Mouse (Mus musculus) natural killer cell, adult 2 months (primary cell): Measurements from ENCODE around the gene Fam19a5.

Source experiments
- DNase-seq, 2 experiments: peaks; one replicate each; pipeline ENCODE4 v3.0.0; 2022; ENCODE audit warnings: low spot score in 2 of 2

Fam19a5 gene

DNA sequence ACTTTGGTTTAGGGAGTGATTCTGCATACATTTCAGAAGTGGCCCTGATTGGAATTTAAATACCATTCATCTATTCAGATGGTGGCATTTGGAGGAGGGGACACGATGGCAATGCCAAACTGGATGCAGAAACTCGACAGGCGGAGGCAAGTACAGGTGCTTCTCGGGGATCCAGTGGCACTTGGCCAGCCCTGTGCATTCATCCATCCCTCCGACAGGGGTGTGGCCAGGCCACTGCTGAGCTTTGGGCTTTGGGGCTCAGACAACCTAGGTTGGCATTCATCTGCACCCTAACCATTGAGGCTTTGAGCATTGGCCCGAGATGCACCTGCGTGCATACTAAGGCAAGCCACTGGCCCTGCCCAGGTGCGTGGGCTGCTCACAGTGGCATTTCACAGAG is 52.6 kb downstream of the Fam19a5 start:
- no peak for DNase-seq

GRCm38 (mm10) chr15:87597149-87597548 is 53.0 kb downstream of the Fam19a5 start:
- DNase-seq: no peak

DNA sequence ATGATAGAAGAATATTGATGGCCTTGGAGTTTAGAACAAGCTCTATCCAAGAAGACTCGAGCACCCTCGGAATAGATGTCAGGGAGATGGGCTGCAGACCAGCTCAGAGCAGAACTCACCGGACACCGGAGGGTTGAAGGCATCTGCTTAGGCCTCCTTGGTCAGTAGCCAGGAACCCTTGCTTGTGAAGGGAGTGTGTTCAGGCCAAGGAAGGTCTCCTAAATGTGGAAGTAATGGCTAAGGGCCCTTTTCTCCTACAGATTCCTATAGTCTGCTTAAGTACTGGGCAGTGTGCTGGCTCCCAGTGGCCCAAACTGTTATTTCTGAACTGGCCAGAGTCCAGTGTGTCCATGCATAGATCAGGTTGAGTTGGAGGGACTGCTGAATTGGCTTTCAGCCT is 53.7 kb downstream of the Fam19a5 start:
- no peak for DNase-seq

- no peak for DNase-seq
These were observed 54.5 kb downstream of the Fam19a5 start for GRCm38 (mm10) chr15:87598636-87599035.

- DNase-seq: no peak
These were observed 59.2 kb downstream of the Fam19a5 start for GRCm38 (mm10) chr15:87603316-87603715.

- DNase-seq: no peak
These were observed 61.6 kb downstream of the Fam19a5 start for GRCm38 (mm10) chr15:87605504-87606280.

- no peak for DNase-seq
These were observed 62.6 kb downstream of the Fam19a5 start for GRCm38 (mm10) chr15:87606702-87607101.

DNA sequence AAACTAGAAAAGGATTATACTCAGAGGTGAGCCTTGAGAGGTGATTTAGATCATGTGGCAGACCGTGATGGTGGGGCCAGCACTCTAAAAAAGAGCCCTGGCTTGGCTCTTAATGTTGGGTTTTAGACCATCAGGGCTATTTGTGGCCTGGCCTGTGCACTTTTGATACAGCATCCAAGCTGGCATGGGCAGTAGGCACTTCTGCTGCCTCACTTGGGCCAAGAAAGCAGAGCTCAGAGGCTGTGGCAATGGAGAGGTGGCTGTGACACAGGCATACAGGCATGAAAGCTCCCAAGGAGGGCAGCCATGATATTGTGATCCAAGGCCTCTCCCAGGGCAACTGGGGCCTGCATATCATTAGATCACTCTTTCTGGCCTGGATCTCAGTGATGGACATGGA is 65.1 kb downstream of the Fam19a5 start:
- no peak for DNase-seq

GRCm38 (mm10) chr15:87623966-87624609 is 80.0 kb downstream of the Fam19a5 start:
- no peak for DNase-seq

DNA sequence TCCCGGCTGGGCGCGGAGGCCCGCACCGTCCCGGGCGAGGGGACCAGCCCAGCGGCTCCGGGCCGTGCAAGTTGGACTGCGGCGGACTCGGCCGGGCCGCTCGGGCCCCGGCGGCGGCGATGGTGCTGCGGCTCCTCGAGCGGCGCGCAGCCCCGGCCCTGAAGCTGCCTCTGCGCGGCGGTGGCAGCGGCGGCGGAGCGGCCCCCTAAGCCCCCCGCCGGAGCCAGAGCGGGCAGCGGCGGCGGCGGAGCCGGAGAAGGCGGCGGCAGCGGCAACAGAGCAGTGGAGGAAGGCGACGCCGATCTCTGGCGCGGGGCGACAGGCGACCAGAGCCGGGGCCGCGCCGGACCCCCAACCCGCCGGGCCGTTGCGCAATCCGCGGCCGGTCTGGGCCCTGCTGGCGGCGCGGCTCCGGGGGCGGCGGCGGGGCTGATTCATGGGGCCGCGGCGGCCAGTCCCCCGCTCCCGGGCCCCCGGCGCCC is 80.6 kb downstream of the Fam19a5 start:
- no peak for DNase-seq

- DNase-seq: no peak
These were observed 81.3 kb downstream of the Fam19a5 start for GRCm38 (mm10) chr15:87625236-87626023.

DNA sequence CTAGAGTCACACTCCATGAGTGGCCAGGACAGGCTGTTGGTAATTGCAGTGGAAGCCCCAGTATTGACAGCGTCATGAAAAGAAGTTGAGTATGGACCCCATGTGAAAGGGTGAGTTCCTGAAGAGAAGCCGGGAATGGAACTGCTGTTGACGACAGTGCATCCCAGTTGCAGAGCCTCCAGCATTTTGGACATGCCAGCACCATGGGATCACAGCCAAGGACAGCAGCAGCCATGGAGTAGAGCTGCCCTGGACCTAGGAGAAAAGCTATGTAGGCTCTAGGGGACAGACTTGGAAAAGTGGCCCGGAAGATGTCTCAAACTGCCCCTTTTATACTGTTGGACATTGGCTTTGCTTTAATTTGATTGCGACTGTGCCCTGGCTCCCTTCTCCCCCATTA is 91.2 kb downstream of the Fam19a5 start:
- DNase-seq: no peak

DNA sequence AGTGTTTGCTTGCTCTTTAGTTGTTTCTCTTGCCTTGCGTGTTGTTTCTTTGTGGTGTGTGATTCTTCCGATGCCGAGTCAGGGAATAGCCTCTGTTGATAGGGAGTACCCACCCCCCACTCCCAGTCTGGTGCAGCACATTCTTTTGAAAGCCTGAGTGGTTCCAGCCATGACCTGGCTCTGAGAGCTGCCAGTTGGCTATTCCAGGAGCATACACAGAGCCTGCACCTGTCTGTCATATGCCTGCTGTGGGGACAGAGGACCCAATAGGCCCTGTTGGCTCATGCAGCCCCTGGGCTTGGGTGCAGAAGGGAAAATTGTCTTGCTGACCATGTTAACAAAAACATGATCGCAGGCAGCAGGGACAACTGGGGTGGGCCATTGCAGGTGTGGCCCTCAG is 92.3 kb downstream of the Fam19a5 start:
- no peak for DNase-seq

GRCm38 (mm10) chr15:87637234-87637633 is 93.1 kb downstream of the Fam19a5 start:
- DNase-seq: no peak

DNA sequence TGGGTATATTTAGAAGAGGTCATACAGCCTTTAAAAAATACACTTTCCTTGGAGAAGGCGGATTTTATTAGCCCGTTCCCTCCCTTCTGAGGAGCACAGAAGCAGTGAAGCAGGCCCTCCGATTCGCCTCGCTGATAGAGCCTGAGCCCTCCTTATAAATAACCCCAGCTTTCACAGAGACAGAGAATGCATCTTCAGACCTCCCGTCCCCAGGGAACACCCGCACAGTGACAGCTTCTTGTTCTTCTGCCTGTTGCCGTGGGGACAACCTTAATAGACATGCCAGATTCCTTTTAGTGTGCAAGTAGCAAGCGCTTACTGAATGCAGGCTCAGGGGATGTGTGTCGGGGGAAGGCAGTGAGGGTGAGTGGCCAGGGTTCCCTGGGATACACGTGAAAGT is 94.2 kb downstream of the Fam19a5 start:
- no peak for DNase-seq

DNA sequence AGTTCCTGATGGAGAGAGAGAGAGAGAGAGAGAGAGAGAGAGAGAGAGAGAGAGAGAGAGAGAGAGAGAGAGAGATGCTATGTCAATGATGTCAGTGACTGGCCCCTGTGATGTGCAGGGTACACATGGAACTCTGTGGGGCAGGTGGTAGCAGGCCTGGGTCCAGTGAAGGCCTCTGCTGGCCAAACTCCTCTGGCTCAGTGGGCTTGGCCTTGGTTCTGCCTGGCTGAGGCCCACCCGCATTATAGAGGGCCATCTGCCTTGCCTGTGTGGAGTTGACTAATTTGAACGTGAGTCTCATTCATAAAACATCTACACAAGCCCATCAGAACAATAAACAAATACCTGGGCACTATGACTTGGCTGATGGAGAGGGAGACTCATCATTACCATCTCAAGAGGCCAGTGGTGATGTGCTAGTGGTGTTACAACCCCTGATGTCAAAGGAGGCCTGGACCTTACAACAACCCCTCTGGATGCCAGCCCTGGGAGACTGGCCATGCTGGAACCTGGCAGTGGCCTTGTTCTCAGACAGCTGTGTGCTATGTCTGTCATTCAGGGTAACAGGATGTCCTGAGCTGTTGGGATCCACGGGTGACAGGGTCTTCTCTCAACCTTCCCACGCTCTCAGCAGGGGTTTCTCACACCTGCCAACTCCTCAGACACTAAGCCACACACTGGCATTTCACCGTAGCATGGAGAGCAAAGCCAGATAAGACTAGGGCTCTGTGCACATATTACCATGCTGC is 102.4 kb downstream of the Fam19a5 start:
- no peak for DNase-seq

GRCm38 (mm10) chr15:87649651-87650050 is 105.6 kb downstream of the Fam19a5 start:
- DNase-seq: no peak

- no peak for DNase-seq
These were observed 110.5 kb downstream of the Fam19a5 start for GRCm38 (mm10) chr15:87654551-87654950.

- DNase-seq: no peak
These were observed 112.5 kb downstream of the Fam19a5 start for GRCm38 (mm10) chr15:87656496-87657155.

GRCm38 (mm10) chr15:87659729-87660128 is 115.6 kb downstream of the Fam19a5 start:
- no peak for DNase-seq

DNA sequence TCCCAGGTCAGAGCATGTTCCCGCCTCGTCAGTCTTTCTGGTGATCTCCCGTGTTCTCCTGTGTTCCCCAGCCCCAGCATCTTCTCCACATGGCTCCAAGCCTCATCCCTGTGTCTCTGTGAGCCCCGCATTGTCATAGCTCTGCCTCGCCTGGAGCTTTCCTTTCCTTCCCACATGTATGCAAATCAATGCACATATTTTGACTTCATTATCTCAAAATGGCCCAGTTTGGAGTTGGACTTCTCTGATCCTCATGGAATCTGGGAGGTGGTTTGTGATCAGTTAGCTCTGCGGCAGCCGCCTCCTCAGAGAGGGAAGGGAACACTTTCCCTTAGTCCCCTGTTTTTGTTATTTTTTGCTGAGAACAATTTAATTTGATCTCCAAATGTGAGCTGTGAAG is 117.9 kb downstream of the Fam19a5 start:
- no peak for DNase-seq
